Mouse (Mus musculus): Measurements from ENCODE around the gene Six2. TPM values are rescaled to one million over a fixed set of nuclear protein-coding genes. Genes with fewer than 3 reads are reported as not detected.
"Not testable (repeated sequence)": the region's sequence is repeated elsewhere in the genome, so short reads cannot be mapped to it uniquely, and the experiment has no call there.

The Six2 gene
- polyA plus RNA-seq, 1 experiment: 0.08 TPM

GRCm38 (mm10) chr17:85685689-85686281 lies 2.3 kb downstream of the Six2 start:
- DNase-seq (ENCODE audit: low read depth in 1 of 2, low spot score in 2 of 2): no peak
- H3K4me1 ChIP-seq (ENCODE audit: control insufficient read depth, insufficient read depth, insufficient read length): peaks cover 3% of the 10 kb centered on the region
- H3K4me3 ChIP-seq (ENCODE audit: extremely low read depth, insufficient read depth, insufficient read length): no peak overlapping the region
- no peaks in the 10 kb centered on the region for H3K36me3 ChIP-seq (ENCODE audit: control insufficient read depth, insufficient read depth, low read length)
- H3K27me3 ChIP-seq (ENCODE audit: control insufficient read depth, insufficient read depth, low read length): peaks cover 30% of the 10 kb centered on the region
- no peak overlapping the region for H3K27ac ChIP-seq (ENCODE audit: insufficient read depth, low read length)
- WGBS: 15% methylated on average over 11 of the region's 11 CpGs
- TF ChIP-seq CTCF (IDR thresholded peaks at IDR 0.05; ENCODE audit: extremely low read depth, insufficient read depth, insufficient read length, insufficient replicate concordance): no peak
- TF ChIP-seq POLR2A (IDR thresholded peaks at IDR 0.05; ENCODE audit: low read depth, low read length): no peak

DNA sequence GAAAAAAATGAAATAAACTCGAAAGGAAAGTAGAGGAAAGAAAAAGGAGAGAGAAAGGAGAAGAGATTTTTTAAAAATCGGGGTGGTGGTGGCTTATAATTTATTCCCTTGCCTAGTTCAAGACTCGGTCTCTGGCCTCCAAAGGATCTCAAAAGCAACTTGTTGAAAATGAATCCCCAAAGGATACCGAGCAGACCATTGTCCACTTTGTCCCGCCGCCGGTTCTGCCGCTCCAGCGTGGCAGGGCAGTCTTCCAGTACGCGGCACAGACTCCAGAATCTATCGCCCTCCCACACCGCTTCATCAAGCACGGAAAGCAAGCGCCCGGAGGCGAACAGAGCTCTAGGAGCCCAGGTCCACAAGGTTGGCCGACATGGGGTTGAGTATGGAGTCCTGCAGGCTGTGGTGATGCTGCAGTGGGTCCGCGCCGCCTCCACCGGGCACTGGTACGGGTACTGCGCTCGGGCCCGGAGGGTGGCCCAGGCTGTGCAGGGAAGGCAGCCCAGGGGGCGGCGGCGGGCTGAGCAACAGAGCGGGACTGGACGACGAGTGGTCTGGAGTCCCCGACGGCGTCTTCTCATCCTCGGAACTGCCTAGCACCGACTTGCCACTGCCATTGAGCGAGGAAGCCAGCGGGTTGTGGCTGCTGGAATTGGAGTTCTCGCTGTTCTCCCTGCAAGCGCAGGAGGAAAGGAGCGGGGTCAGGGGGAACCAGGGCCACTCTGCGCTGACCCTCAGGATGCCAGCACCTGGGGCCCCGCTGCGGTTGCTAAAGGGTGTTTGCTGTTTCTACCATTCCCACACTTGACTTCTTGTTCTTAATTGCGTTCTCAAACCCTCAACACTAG lies 3.0 kb downstream of the Six2 start:
- peaks cover 29% of the 10 kb centered on the region for H3K27me3 ChIP-seq (ENCODE audit: control insufficient read depth, insufficient read depth, low read length)
- DNase-seq (ENCODE audit: low read depth in 1 of 2, low spot score in 2 of 2): no peak
- H3K4me1 ChIP-seq (ENCODE audit: control insufficient read depth, insufficient read depth, insufficient read length): peaks cover 3% of the 10 kb centered on the region
- no peak overlapping the region for H3K27ac ChIP-seq (ENCODE audit: insufficient read depth, low read length)
- TF ChIP-seq CTCF (IDR thresholded peaks at IDR 0.05; ENCODE audit: extremely low read depth, insufficient read depth, insufficient read length, insufficient replicate concordance) (no peak), POLR2A (IDR thresholded peaks at IDR 0.05; ENCODE audit: low read depth, low read length) (no peak)
- 7% methylated on average over 46 of the region's 46 CpGs for WGBS
- H3K36me3 ChIP-seq (ENCODE audit: control insufficient read depth, insufficient read depth, low read length): no peaks in the 10 kb centered on the region
- H3K4me3 ChIP-seq (ENCODE audit: extremely low read depth, insufficient read depth, insufficient read length): no peak overlapping the region

GRCm38 (mm10) chr17:85684436-85684835 lies 3.6 kb downstream of the Six2 start:
- WGBS: 9% methylated on average over 6 of the region's 6 CpGs
- H3K27ac ChIP-seq (ENCODE audit: insufficient read depth, low read length): not testable (repeated sequence)
- peaks cover 29% of the 10 kb centered on the region for H3K27me3 ChIP-seq (ENCODE audit: control insufficient read depth, insufficient read depth, low read length)

GRCm38 (mm10) chr17:85683984-85684307 lies 4.1 kb downstream of the Six2 start:
- H3K36me3 ChIP-seq (ENCODE audit: control insufficient read depth, insufficient read depth, low read length): no peaks in the 10 kb centered on the region
- under 1% methylated on average over 17 of the region's 17 CpGs for WGBS
- H3K4me3 ChIP-seq (ENCODE audit: extremely low read depth, insufficient read depth, insufficient read length): peak overlapping the region; percentile 6; the same call in 1 of the 2 replicates
- DNase-seq (ENCODE audit: low read depth in 1 of 2, low spot score in 2 of 2): no peak
- TF ChIP-seq CTCF (IDR thresholded peaks at IDR 0.05; ENCODE audit: extremely low read depth, insufficient read depth, insufficient read length, insufficient replicate concordance): no peak
- TF ChIP-seq POLR2A (IDR thresholded peaks at IDR 0.05; ENCODE audit: low read depth, low read length): no peak
- no peak overlapping the region for H3K27ac ChIP-seq (ENCODE audit: insufficient read depth, low read length)
- H3K27me3 ChIP-seq (ENCODE audit: control insufficient read depth, insufficient read depth, low read length): peaks cover 28% of the 10 kb centered on the region
- peaks cover 3% of the 10 kb centered on the region for H3K4me1 ChIP-seq (ENCODE audit: control insufficient read depth, insufficient read depth, insufficient read length)

More at GRCm38 (mm10) chr17:85684436-85684835, 3.6 kb downstream of the Six2 start:
- not testable (repeated sequence) for H3K36me3 ChIP-seq (ENCODE audit: control insufficient read depth, insufficient read depth, low read length); H3K4me3 ChIP-seq (ENCODE audit: extremely low read depth, insufficient read depth, insufficient read length); DNase-seq (ENCODE audit: low read depth in 1 of 2, low spot score in 2 of 2); H3K4me1 ChIP-seq (ENCODE audit: control insufficient read depth, insufficient read depth, insufficient read length)

- H3K27me3 ChIP-seq (ENCODE audit: control insufficient read depth, insufficient read depth, low read length): peaks cover 26% of the 10 kb centered on the region
These were observed 4.7 kb downstream of the Six2 start for GRCm38 (mm10) chr17:85683111-85683983.

DNA sequence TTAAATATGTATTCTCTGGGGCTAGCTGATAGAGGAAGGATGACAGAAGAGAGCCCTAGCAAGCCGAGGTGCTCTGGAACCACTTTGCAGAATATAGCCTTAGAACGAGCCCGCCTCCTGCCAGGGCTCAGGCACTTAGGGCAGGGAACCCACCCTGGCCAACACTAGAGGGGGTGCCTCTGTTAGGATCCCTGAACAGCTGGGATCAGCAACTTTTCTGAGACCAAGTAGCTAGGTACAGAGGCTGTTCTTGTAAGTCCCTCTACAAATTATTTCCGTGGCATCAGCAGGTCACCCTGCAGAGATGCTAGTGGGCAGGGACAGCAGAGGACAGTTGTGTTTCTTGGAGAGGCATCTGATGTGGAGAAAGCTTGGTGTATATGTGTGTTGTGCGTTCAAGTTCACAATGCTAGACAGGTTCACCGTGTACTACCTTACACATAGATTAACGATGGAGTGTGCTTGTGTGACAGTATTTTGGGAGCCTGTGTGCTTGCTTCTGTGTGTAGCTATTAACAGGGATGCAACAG lies 5.8 kb downstream of the Six2 start:
- DNase-seq (ENCODE audit: low read depth in 1 of 2, low spot score in 2 of 2): no peak
- Histone ChIP-seq H3K4me3 (ENCODE audit: extremely low read depth, insufficient read depth, insufficient read length) (no peak overlapping the region), H3K4me1 (ENCODE audit: control insufficient read depth, insufficient read depth, insufficient read length) (peaks cover 3% of the 10 kb centered on the region), H3K27ac (ENCODE audit: insufficient read depth, low read length) (no peak overlapping the region), H3K27me3 (ENCODE audit: control insufficient read depth, insufficient read depth, low read length) (peaks cover 24% of the 10 kb centered on the region), H3K36me3 (ENCODE audit: control insufficient read depth, insufficient read depth, low read length) (no peaks in the 10 kb centered on the region)
- TF ChIP-seq POLR2A (IDR thresholded peaks at IDR 0.05; ENCODE audit: low read depth, low read length) (no peak), CTCF (IDR thresholded peaks at IDR 0.05; ENCODE audit: extremely low read depth, insufficient read depth, insufficient read length, insufficient replicate concordance) (no peak)
- WGBS: 12% methylated on average over 7 of the region's 7 CpGs

More at GRCm38 (mm10) chr17:85683111-85683983, 4.7 kb downstream of the Six2 start:
- H3K27ac ChIP-seq (ENCODE audit: insufficient read depth, low read length): no peak overlapping the region
- peaks cover 3% of the 10 kb centered on the region for H3K4me1 ChIP-seq (ENCODE audit: control insufficient read depth, insufficient read depth, insufficient read length)
- no peak for DNase-seq (ENCODE audit: low read depth in 1 of 2, low spot score in 2 of 2)
- no peaks in the 10 kb centered on the region for H3K36me3 ChIP-seq (ENCODE audit: control insufficient read depth, insufficient read depth, low read length)
- H3K4me3 ChIP-seq (ENCODE audit: extremely low read depth, insufficient read depth, insufficient read length): no peak overlapping the region
- 10% methylated on average over 25 of the region's 25 CpGs for WGBS
- TF ChIP-seq POLR2A (IDR thresholded peaks at IDR 0.05; ENCODE audit: low read depth, low read length) (no peak), CTCF (IDR thresholded peaks at IDR 0.05; ENCODE audit: extremely low read depth, insufficient read depth, insufficient read length, insufficient replicate concordance) (no peak)
